Mouse (Mus musculus) midbrain, embryonic 10.5 days (tissue): ENCODE measurements at regions not wholly inside any gene's neighbourhood (a gene's known extent, or its start where the extent isn't known, plus 50 kb on each side); places are given as distances from the start of the nearest gene placed in this dataset.

Experiments
- DNase-seq: peaks from one replicate; pipeline ENCODE4 v3.0.0-alpha.2; 2017; ENCODE audit warnings: low spot score
- H3K27ac ChIP-seq: fragments of 300-500 bp; sonication (generic); replicated peaks from 2 replicates; pipeline ENCODE4 v1.5.1; 2016; ENCODE audit warnings: mild to moderate bottlenecking
- H3K27me3 ChIP-seq: fragments of 300-500 bp; sonication (generic); 2 replicates; pipeline ENCODE4 v1.6.1; 2016; ENCODE audit warnings: low read depth, mild to moderate bottlenecking; ENCODE audit not compliant: poor library complexity, severe bottlenecking
- H3K36me3 ChIP-seq: fragments of 300-500 bp; sonication (generic); 2 replicates; pipeline ENCODE4 v1.6.1; 2016; ENCODE audit warnings: mild to moderate bottlenecking, moderate library complexity
- H3K4me1 ChIP-seq: fragments of 300-500 bp; sonication (generic); 2 replicates; pipeline ENCODE4 v1.6.1; 2016
- H3K4me3 ChIP-seq: fragments of 300-500 bp; sonication (generic); 2 replicates; pipeline ENCODE4 v1.5.1; 2016; ENCODE audit warnings: mild to moderate bottlenecking, moderate library complexity
- H3K9me3 ChIP-seq: fragments of 300-500 bp; sonication (generic); replicated peaks from 2 replicates; pipeline ENCODE4 v1.6.1; 2016; ENCODE audit warnings: mild to moderate bottlenecking
- WGBS: fragments of 180-500 bp; shearing (Covaris S2); methylation state at CpG from one replicate; pipeline ENCODE4 v1.1.7; 2016; 5-methylcytosine and 5-hydroxymethylcytosine counted together

DNA sequence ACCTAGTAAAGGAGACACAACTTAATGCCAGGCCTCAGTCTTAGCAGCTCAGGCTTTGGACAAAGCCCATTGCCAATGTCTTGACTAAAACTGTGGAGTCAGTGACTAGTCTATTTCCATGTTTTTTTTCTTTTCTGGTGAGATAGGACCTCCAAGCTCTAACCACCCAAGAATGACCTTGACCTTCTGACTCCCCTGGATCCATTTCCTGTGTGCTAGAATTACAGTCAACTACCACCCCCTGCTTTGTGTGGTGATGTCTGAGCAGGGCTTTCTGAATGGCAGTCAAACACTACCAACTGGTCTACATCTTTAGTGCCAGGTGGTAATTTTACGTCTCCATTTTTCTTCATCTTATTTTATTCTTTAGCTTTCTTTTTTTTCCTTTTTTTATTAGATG lies 51.3 kb upstream of the Rnf138rt1 start:
- Histone ChIP-seq H3K9me3 (no peaks in the 10 kb centered on the region), H3K4me1 (no peaks in the 10 kb centered on the region), H3K4me3 (no peak overlapping the region), H3K36me3 (no peaks in the 10 kb centered on the region), H3K27ac (no peak overlapping the region), H3K27me3 (peaks cover 98% of the 10 kb centered on the region)
- whole genome bisulfite sequencing, result 100% methylated on average over 1 of the region's 1 CpGs
- DNase-seq, result no peak

- Histone ChIP-seq H3K4me1 (no peaks in the 10 kb centered on the region), H3K27ac (no peak overlapping the region), H3K9me3 (no peaks in the 10 kb centered on the region), H3K36me3 (no peaks in the 10 kb centered on the region), H3K4me3 (no peak overlapping the region), H3K27me3 (peaks cover 97% of the 10 kb centered on the region)
- no peak for DNase-seq
- 41% methylated on average over 1 of the region's 1 CpGs for WGBS
These were observed 53.7 kb upstream of the Rnf138rt1 start for GRCm38 (mm10) chrX:163814806-163815205.

- Histone ChIP-seq H3K27ac (no peak overlapping the region), H3K27me3 (peaks cover 98% of the 10 kb centered on the region), H3K36me3 (no peaks in the 10 kb centered on the region), H3K9me3 (no peaks in the 10 kb centered on the region), H3K4me1 (no peaks in the 10 kb centered on the region), H3K4me3 (no peak overlapping the region)
- 81% methylated on average over 6 of the region's 6 CpGs for WGBS
- no peak for DNase-seq
These were observed 61.2 kb upstream of the Rnf138rt1 start for GRCm38 (mm10) chrX:163822298-163822697.

DNA sequence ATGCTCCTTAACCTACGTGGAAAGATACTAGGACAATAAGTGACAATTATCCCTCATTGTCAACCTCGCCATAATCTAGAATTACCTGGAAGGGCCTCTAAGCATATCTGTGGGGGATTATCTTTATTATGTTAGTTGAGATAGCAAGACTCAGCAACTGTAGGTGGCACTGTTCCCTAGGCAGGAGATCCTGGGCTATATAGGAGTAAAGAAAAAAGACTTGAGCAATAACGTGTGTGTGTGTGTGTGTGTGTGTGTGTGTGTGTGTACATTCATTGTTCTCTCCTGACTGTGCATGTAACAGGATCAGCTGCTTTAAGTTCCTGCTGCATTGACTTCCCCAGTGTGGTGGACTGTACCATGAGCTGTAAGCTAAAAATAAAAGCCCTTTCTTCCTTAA lies 66.3 kb upstream of the Rnf138rt1 start:
- Histone ChIP-seq H3K9me3 (no peaks in the 10 kb centered on the region), H3K27ac (no peak overlapping the region), H3K27me3 (peaks cover 79% of the 10 kb centered on the region), H3K4me3 (no peak overlapping the region), H3K36me3 (no peaks in the 10 kb centered on the region), H3K4me1 (no peaks in the 10 kb centered on the region)
- 63% methylated on average over 3 of the region's 3 CpGs for WGBS
- no peak for DNase-seq

GRCm38 (mm10) chrX:163845408-163845807 lies 63.4 kb upstream of the Ap1s2 start:
- Histone ChIP-seq H3K27ac (no peak overlapping the region), H3K4me3 (no peak overlapping the region), H3K36me3 (no peaks in the 10 kb centered on the region), H3K9me3 (no peaks in the 10 kb centered on the region), H3K4me1 (no peaks in the 10 kb centered on the region), H3K27me3 (peaks cover 74% of the 10 kb centered on the region)
- no peak for DNase-seq
- WGBS, result 63% methylated on average over 1 of the region's 1 CpGs

GRCm38 (mm10) chrX:163846890-163847289 lies 61.9 kb upstream of the Ap1s2 start:
- no peaks in the 10 kb centered on the region for H3K4me1 ChIP-seq
- H3K9me3 ChIP-seq, result no peaks in the 10 kb centered on the region
- H3K27me3 ChIP-seq, result peaks cover 88% of the 10 kb centered on the region
- no peaks in the 10 kb centered on the region for H3K36me3 ChIP-seq
- no peak overlapping the region for H3K27ac ChIP-seq
- 92% methylated on average over 3 of the region's 3 CpGs for WGBS
- no peak overlapping the region for H3K4me3 ChIP-seq
- no peak for DNase-seq

- Histone ChIP-seq H3K4me1 (no peaks in the 10 kb centered on the region), H3K27ac (no peak overlapping the region), H3K27me3 (peaks cover 88% of the 10 kb centered on the region), H3K36me3 (no peaks in the 10 kb centered on the region), H3K4me3 (no peak overlapping the region), H3K9me3 (no peaks in the 10 kb centered on the region)
- WGBS, result 61% methylated on average over 3 of the region's 3 CpGs
- DNase-seq, result no peak
These were observed 61.2 kb upstream of the Ap1s2 start for GRCm38 (mm10) chrX:163847651-163848050.

DNA sequence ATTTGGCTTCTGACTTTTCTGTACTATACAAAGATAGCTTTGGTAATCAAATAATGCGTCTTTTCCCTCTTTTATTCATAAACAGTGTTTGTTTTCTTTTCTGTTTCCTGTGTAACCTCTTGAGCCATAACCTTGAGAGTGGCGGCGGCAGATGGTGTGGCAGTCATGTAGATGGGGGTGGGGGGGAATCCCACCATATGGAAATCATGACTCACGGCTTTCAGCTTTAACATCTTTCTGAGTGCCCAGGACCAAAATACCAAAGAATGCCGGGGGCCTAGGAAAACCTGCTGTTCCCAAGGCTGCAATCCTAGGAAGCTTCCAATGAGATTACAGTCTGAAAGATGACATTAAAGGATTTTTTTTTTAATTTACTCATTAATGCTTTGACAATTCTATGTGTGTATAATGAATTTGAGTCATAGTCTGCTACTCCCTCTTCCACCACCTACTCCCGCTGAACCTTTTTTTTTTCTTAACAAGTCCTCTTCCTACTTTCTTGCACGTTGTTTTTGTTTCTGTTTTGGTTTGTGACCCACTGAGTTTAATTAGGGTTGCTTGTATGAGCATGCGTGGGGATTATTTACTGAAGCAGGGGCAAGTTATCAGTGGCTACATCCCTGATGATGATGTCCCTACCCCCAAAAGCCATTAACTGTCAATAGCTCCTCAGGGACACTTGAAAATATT lies 60.2 kb upstream of the Ap1s2 start:
- WGBS, result 74% methylated on average over 8 of the region's 8 CpGs
- Histone ChIP-seq H3K36me3 (no peaks in the 10 kb centered on the region), H3K4me1 (no peaks in the 10 kb centered on the region), H3K4me3 (no peak overlapping the region), H3K27ac (no peak overlapping the region), H3K9me3 (no peaks in the 10 kb centered on the region), H3K27me3 (peaks cover 97% of the 10 kb centered on the region)
- DNase-seq, result no peak

DNA sequence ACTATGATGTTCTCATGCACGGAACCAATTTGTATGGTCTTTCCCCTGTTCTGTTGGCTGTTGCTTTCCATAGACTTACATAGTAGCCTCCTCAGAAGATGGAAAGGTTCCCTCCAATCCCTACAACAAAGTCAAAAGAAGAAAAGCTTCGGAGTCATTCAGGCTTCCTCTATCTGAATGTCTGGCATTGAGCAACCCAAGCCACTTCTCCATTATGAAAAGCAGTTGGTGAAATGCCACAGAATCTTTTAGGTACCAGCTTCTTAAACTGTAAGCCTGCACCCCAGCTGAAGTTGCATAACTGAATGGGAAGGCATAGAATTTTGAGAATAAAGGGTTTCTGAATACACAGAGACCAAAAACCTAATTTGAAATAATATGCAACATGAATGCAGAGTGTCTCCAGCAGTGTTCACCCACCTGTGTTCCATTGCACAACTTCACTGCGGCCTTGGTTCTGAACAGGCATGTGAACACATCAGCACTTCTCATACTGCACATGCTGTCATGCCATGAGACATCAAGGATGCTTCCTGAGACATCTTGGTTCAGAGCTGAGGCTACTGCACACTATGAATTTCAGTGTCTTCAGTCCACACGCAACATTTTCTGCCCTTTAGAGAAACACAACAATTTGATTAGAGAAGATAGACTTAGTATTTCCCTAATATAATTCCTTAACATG lies 57.8 kb upstream of the Ap1s2 start:
- Histone ChIP-seq H3K27ac (no peak overlapping the region), H3K27me3 (peaks cover 97% of the 10 kb centered on the region), H3K9me3 (no peaks in the 10 kb centered on the region), H3K36me3 (no peaks in the 10 kb centered on the region), H3K4me3 (no peak overlapping the region), H3K4me1 (no peaks in the 10 kb centered on the region)
- 88% methylated on average over 4 of the region's 4 CpGs for WGBS
- DNase-seq, result no peak

- H3K9me3 ChIP-seq, result no peaks in the 10 kb centered on the region
- H3K27ac ChIP-seq, result no peak overlapping the region
- H3K4me3 ChIP-seq, result no peak overlapping the region
- no peaks in the 10 kb centered on the region for H3K4me1 ChIP-seq
- no peaks in the 10 kb centered on the region for H3K36me3 ChIP-seq
- H3K27me3 ChIP-seq, result peaks cover 60% of the 10 kb centered on the region
- WGBS, result 67% methylated on average over 3 of the region's 3 CpGs
- DNase-seq, result no peak
These were observed 50.3 kb upstream of the Ap1s2 start for GRCm38 (mm10) chrX:163858494-163858893.
